Mouse (Mus musculus) adrenal gland, postnatal 14 days (tissue): ENCODE results near the gene Serpinf1. TPM values are rescaled to one million over a fixed set of nuclear protein-coding genes. Genes with fewer than 3 reads are reported as not detected.

Source experiments
- DNase-seq: peaks from one replicate; pipeline ENCODE4 v3.0.0; 2021; ENCODE audit warnings: mixed read lengths
- long read RNA-seq, 2 experiments: library from polyadenylated mRNA; stranded (forward); transcript quantifications; one replicate each; pipeline ENCODE4 v2.0.0; 2021
- total RNA-seq: library from RNA; stranded (reverse); gene quantifications from 2 replicates; pipeline ENCODE4 v1.2.3, GENCODE M21; 2021

Serpinf1 gene
- 54.0 and 116 TPM in 2 replicates for total RNA-seq
- long read RNA-seq, experiment 1, transcript Serpinf1-201 (8 exons, 1,832 nt) = major isoform, 14 of 17 reads
- long read RNA-seq, experiment 1, partial matches to known transcripts = 3 of 17 reads
- long read RNA-seq, experiment 1, other reads (novel, unspliced or antisense) = 0 of 17 reads
- long read RNA-seq, experiment 2, transcript Serpinf1-201 (8 exons, 1,832 nt) = major isoform, 48 of 57 reads
- long read RNA-seq, experiment 2, partial matches to known transcripts = 3 of 57 reads
- long read RNA-seq, experiment 2, other reads (novel, unspliced or antisense) = 6 of 57 reads

- no peak for DNase-seq
Observed at GRCm38 (mm10) chr11:75422013-75422792, at the start of gene Serpinf1. Gene Serpinf1, minus strand, starts transcription at chr11:75422701.

- DNase-seq = no peak
Observed at GRCm38 (mm10) chr11:75470675-75471074, 48.2 kb upstream of the Serpinf1 start.

- no peak for DNase-seq
Observed at GRCm38 (mm10) chr11:75469261-75469660, 46.8 kb upstream of the Serpinf1 start.

- no peak for DNase-seq
Observed at GRCm38 (mm10) chr11:75468410-75468809, 45.9 kb upstream of the Serpinf1 start.

- DNase-seq = peak; percentile 91
Observed at GRCm38 (mm10) chr11:75467512-75468215, 45.2 kb upstream of the Serpinf1 start.

GRCm38 (mm10) chr11:75466731-75467505 is 44.4 kb upstream of the Serpinf1 start:
- no peak for DNase-seq

GRCm38 (mm10) chr11:75465051-75465450 is 42.5 kb upstream of the Serpinf1 start:
- no peak for DNase-seq

- DNase-seq = no peak
Observed at GRCm38 (mm10) chr11:75464417-75464816, 41.9 kb upstream of the Serpinf1 start.

- DNase-seq = no peak
Observed at GRCm38 (mm10) chr11:75463624-75464023, 41.1 kb upstream of the Serpinf1 start.

GRCm38 (mm10) chr11:75462865-75463336 is 40.4 kb upstream of the Serpinf1 start:
- DNase-seq = peak; percentile 98

GRCm38 (mm10) chr11:75462253-75462783 is 39.8 kb upstream of the Serpinf1 start:
- peak; percentile 95 for DNase-seq

- DNase-seq = no peak
Observed at GRCm38 (mm10) chr11:75461743-75462252, 39.3 kb upstream of the Serpinf1 start.

- peak; percentile 100 for DNase-seq
Observed at GRCm38 (mm10) chr11:75460844-75461742, 38.6 kb upstream of the Serpinf1 start, which contains the start of gene Tlcd2. Gene Tlcd2, plus strand, starts transcription at chr11:75461715.

GRCm38 (mm10) chr11:75460103-75460843 is 37.8 kb upstream of the Serpinf1 start:
- DNase-seq = peak; percentile 94

- no peak for DNase-seq
Observed at GRCm38 (mm10) chr11:75459751-75460102, 37.2 kb upstream of the Serpinf1 start.

- DNase-seq = peak; percentile 66
Observed at GRCm38 (mm10) chr11:75459141-75459711, 36.7 kb upstream of the Serpinf1 start.

- no peak for DNase-seq
Observed at GRCm38 (mm10) chr11:75458628-75459041, 36.1 kb upstream of the Serpinf1 start.

- peak; percentile 45 for DNase-seq
Observed at GRCm38 (mm10) chr11:75458169-75458568, 35.7 kb upstream of the Serpinf1 start.

- no peak for DNase-seq
Observed at GRCm38 (mm10) chr11:75456440-75456871, 34.0 kb upstream of the Serpinf1 start.
